Mouse (Mus musculus) ovary, adult 18-20 months (tissue): ENCODE data around the gene Pacsin2.
"Not testable (repeated sequence)": the region's sequence is repeated elsewhere in the genome, so short reads cannot be mapped to it uniquely, and the experiment has no call there.

Experiments
- DNase-seq: peaks from one replicate; pipeline ENCODE4 v3.0.0; 2022; ENCODE audit warnings: low spot score, mixed read lengths

Gene Pacsin2

GRCm38 (mm10) chr15:83464083-83464904, at the start of gene Pacsin2:
Gene Pacsin2 (minus strand): TSS chr15:83464606.
- peak; percentile 98 for DNase-seq

GRCm38 (mm10) chr15:83512489-83513281, 48.3 kb upstream of the Pacsin2 start:
- DNase-seq: no peak

DNA sequence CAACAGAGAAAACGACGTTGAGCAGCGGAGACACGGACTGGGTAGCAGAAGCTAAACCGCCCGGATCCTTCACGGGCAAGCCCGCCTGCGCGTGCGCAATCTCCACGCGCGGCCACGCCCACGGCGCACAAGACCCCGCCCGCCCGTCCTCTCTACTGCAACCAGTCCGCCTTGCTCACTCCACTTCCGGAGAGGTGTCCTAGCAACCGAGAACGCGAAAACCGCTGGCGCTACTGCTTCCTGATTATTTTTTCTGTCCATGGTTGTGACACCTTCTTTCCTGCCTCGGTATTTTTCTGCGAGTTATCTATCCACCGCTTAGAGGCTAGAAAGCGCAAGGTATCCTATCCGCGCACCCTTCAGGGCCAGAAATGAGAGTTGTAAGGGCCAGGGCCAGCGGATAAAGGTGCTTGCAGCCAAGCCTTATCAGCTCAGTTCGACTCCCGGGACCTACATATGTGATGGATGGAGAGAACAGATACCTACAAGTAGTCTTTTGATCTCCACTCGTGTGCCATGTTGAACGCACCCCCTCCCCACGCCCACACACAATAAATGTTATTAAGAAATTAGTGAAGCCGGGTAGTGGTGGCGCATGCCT, 46.5 kb upstream of the Pacsin2 start, which contains the start of gene Ttll1:
Gene Ttll1 (minus strand): TSS at position 89 of the 601 bp plus-strand sequence.
- peak; percentile 93 for DNase-seq

- no peak for DNase-seq
These were observed 45.8 kb upstream of the Pacsin2 start for GRCm38 (mm10) chr15:83509950-83510804.

- not testable (repeated sequence) for DNase-seq
These were observed 37.1 kb upstream of the Pacsin2 start for GRCm38 (mm10) chr15:83501483-83501882.

DNA sequence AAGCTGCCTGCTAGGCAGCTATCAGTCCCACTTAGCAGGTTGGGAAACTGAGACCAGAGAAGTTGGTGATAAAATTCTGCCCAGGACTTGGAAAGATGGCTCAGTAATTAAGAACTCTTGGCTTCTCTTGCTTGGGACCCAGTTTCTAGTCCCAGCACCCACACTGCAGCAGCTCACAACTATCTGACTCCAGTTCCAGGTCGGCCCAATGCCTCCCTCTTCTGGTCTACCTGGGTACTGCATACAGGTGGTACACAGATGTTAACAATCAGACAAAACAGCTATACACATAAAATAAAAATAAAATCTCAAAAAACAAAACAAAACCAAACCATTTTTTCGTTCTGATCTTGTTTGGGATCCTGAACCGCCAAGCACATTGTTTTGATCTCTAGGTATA, 35.9 kb upstream of the Pacsin2 start:
- DNase-seq: no peak

GRCm38 (mm10) chr15:83499211-83499755, 34.9 kb upstream of the Pacsin2 start:
- no peak for DNase-seq

- no peak for DNase-seq
These were observed 32.9 kb upstream of the Pacsin2 start for GRCm38 (mm10) chr15:83497299-83497698.

DNA sequence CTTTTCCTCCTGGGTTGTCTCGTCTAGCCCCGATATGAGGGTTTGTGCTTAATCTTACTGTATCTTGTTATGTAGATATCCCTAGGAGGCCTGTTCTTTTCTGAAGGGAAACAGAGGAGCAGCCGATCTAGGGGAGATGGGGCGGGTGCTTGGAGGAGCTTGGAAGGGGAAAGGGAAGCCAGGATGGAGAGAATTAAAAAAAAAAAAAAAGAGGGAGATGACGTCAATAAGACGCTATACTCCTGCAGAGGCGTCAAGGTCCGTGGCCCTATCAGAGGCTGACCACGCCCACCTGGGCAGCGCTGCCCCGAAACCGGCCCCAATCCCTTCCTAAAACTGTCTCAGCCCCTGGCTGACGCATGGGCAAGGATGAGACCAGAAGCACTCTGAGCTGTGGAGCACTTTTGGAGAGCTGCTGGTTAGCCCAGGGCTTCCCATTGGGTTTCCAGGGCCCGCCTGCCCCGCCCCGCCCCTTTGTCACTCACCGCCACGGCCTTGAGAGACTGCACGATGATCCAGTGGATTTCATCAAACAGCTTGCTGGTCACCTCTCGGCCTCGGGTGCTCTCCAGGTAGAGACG, 31.5 kb upstream of the Pacsin2 start:
- DNase-seq: no peak

- no peak for DNase-seq
These were observed 30.8 kb upstream of the Pacsin2 start for GRCm38 (mm10) chr15:83495195-83495594.

DNA sequence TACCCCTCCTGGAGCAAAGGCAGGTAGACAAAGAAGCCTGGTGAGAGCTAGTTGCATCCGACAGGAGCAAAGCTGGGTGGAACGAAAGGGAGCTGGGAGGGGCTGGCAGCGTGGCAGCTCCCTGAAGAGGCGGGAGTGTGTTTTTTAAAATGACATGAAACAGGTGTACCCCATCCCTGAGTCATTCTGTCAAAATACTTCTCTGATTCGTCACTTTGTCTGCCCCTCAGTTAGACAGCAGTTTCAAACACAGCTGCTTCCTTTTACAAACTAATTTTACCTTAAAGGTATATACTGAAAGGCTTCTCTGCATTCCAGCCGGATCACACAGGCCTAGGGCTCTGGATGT, 30.1 kb upstream of the Pacsin2 start:
- no peak for DNase-seq

DNA sequence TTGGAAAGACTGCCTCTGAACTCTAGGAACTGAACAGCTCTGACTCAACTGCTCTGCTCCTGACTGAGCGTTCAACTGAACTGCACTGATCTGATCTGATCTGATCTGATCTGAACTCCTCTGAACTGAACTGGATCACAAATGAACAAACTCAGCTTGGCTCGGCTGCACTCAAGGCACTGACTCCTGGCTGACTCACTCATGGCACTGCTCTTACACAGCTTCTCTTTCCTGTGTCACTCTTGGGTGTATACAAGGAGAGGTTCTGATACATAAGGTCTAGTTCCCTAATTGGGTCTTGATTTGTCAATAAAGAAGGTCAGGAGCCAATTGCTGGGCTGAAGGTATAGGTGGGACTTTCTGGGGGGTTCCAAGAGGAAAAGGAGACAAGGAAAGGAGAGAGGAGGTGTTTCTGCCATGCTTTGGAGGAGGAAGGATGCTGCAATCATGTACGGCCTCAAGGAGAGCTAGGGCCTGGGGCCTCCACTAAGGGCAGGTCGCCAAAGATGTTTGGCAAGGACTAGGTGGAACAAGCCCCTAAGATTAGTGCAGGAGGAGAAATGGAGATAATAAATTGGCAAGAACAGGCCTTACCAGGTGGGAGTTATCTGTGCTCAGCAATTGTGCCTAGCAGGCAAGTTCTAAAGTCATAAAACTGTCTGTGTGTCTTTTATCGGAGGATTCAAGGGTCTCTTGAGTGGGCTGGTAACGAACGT, 29.6 kb upstream of the Pacsin2 start:
- DNase-seq: no peak

DNA sequence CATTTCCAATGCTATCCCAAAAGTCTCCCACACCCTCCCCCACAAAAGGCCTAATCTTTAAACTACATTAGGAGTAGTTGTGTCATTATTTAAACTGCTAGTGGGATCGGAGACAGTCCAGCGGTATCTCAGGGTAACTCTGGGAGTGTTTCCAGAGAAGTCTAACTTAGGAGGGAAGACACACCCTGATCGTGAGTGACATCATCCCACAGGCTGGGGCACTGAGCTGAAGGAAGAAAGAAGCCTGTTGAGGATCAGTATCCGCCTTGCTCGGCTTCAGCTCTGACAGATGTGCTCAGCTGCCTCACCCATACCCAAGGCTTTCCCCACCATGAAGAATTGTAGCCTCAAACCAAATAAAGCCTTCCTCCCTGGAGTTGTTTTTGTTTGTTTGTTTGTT, 27.5 kb upstream of the Pacsin2 start:
- DNase-seq: no peak

GRCm38 (mm10) chr15:83489471-83489870, 25.1 kb upstream of the Pacsin2 start:
- no peak for DNase-seq

DNA sequence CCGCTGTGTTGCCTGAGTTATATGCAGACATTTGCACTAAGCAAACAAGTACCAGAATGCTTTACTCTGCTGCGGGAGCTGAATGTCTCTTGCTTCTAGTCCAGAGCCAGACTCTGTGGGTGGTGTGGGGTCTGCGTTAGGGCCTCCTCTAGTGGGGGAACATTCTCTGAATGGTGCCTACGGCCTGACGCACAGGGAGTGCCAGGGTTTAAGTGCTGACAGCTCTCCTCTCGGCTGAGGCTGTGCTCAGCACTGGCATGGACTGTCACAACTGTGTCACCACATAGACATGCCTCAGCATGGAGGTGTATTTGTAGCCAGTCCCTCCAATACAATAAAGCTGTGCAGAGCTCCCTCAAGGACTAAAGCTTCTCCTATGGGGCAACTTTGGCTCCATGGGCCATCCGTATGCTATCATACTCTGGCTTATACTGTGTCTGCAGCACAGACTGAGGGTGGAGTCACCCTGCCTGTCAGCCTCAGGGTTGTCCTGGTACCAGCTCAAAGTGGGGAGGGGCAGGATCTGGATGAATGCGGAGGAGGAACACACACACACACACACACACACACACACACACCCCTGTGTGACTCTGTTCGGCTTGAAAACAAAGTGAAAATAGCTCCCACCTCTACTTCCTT, 23.2 kb upstream of the Pacsin2 start:
- DNase-seq: no peak

- no peak for DNase-seq
These were observed 19.9 kb upstream of the Pacsin2 start for GRCm38 (mm10) chr15:83484311-83484710.

GRCm38 (mm10) chr15:83483482-83483881, 19.1 kb upstream of the Pacsin2 start:
- no peak for DNase-seq

- DNase-seq: no peak
These were observed 18.3 kb upstream of the Pacsin2 start for GRCm38 (mm10) chr15:83482645-83483224.

GRCm38 (mm10) chr15:83481236-83481780, 16.9 kb upstream of the Pacsin2 start:
- DNase-seq: no peak
